Mouse (Mus musculus) layer of hippocampus, postnatal 36 days (tissue): ENCODE data around the gene Rab25. TPM values are rescaled to one million over a fixed set of nuclear protein-coding genes. Genes with fewer than 3 reads are reported as not detected.

Source experiments
- DNase-seq, 2 experiments: peaks; one replicate each; pipeline ENCODE4 v3.0.0; 2022
- total RNA-seq, 2 experiments: library from RNA; stranded (reverse); gene quantifications; 2 replicates each; pipeline ENCODE4 v1.2.3; 2021

The Rab25 gene
- total RNA-seq, 2 experiments from 2014 or later = 0.63 TPM; not detected in 1

GRCm38 (mm10) chr3:88566536-88567061 lies 18.5 kb upstream of the Rab25 start:
- no peak for DNase-seq

- no peak for DNase-seq
These were observed 18.0 kb upstream of the Rab25 start for GRCm38 (mm10) chr3:88566116-88566515.

DNA sequence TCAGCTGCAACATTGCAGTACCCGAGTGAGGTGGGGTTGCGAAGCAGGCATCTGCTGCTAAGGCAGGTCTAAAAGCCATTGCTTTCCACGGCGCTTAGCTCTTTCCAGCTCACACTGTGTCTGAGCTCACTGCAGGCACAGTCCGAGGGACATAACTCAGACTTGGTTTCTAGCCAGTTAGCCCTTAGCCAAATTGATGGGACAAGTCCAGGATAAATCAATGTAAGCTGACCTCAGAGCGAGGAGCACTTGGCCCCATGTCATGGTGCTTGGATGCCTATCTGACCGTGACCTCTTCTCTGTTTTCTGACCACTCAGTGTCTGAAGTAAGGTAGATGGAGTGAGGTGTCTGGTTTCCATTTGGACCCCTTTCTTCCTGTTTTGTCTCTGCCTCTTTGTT lies 15.9 kb upstream of the Rab25 start:
- no peak for DNase-seq

- DNase-seq = no peak
These were observed 15.3 kb upstream of the Rab25 start for GRCm38 (mm10) chr3:88563442-88563841.

GRCm38 (mm10) chr3:88561989-88562388 lies 13.9 kb upstream of the Rab25 start:
- no peak for DNase-seq

DNA sequence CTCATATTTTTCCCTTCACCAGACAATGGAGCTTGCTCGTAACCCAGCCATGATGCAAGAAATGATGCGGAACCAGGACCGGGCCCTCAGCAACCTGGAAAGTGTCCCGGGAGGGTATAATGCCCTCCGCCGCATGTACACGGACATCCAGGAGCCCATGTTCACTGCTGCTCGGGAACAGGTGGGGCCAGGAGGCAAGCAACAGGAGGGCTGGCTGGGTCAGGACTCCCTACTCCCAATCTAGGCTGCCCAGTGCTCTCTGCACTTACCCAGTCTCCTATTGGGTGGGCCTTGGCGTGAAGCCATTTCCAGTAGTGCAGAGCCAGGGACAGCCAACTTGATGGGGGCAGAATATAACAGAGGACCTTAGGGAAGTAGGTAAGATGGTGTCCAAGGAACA lies 11.5 kb upstream of the Rab25 start:
- no peak for DNase-seq

- DNase-seq = no peak
These were observed 8.5 kb upstream of the Rab25 start for GRCm38 (mm10) chr3:88556616-88557015.

DNA sequence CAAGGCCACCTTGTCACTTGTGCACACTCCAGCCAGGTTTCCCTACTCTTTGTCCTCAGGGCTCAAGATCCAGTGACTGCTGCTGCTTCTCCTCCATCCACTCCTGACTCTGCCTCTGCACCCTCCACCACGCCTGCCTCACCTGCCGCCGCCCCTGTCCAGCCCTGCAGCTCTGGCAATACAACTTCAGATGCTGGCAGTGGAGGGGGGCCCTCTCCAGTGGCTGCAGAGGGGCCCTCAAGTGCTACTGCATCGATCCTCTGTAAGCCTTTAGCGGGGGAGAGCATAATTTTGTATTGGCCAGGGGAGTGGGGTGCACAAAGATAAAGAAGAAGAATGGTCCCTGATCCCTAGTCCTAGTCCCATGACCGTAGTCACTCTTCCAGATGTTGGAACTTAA lies 7.6 kb upstream of the Rab25 start:
- no peak for DNase-seq

GRCm38 (mm10) chr3:88555069-88555605 lies 7.0 kb upstream of the Rab25 start:
- no peak for DNase-seq

- DNase-seq = peak; percentile 23 to 53
These were observed 5.9 kb upstream of the Rab25 start for GRCm38 (mm10) chr3:88553880-88554586.

GRCm38 (mm10) chr3:88553525-88553879 lies 5.4 kb upstream of the Rab25 start, which contains the start of gene Ubqln4:
Ubqln4 (plus strand) TSS chr3:88553758.
- peak; percentile 89 to 90 for DNase-seq

DNA sequence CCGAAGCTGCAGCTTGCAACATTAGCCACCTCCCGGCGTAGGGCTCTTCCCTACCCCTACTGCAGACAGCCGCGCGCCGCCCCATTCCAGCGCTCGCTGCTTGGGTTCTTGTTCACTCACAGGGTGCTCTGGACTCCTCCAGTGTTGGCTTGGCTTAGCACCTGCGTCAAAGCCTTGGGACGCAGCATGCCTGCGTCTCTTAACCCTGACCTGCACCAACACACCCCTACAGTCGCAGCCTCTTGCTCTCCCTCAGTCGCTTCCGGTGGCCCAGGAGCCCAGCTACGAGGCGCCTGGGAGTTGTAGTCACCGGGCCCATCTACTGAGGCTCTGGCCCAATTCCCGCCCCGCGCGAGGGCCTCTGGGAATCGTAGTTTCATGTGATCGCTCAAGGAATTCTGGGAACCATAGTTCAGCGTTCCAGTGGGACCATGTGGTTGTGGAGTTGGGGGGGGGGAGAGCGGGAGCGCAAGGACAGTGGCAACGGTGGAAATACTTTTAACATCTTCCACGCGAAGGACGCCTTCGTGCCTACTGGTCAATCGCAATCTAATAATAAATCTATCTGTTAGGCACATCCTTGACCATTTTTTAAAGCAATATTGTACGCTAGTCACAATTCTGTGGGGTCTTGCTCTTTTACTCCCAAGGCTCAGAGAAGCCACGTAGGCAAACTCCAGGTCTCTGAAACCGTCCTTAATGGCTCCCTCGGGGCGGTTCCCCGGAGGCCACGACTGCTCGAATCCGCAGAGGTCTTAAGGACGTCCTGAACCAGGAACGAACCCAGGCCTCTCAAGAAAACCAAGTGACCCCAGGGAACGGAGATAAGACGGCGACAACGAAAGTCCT lies 4.8 kb upstream of the Rab25 start, which contains the start of gene Lamtor2:
Gene Lamtor2 (minus strand): TSS at position 399 of the 849 bp plus-strand sequence.
- DNase-seq = peak; percentile 98

DNA sequence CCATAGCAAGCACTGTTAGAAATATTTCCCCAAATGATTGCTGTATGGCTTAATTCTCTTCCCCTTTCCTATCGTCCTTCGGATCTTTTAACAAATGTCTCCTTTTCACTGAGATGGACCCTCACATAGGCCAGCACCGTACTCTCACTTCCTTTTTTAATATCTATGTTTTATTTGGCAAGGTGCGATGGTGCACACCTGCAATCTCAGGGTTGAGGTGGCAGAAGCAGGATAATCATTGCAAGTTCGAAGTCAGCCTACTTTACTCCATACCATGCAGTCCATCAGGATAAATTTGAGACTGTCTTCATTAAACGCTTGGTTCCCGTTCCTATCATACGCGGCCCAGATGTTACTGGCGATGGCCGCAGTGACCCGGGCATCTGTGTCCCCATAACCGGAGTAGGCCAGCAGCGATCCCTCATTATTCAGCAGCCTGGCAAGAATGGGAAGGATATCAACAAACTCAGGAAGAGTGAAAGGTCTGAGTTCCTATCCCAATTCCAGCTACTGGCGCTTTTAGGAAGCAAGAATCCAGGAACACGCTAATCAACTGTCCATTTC lies 4.1 kb upstream of the Rab25 start:
- no peak for DNase-seq

DNA sequence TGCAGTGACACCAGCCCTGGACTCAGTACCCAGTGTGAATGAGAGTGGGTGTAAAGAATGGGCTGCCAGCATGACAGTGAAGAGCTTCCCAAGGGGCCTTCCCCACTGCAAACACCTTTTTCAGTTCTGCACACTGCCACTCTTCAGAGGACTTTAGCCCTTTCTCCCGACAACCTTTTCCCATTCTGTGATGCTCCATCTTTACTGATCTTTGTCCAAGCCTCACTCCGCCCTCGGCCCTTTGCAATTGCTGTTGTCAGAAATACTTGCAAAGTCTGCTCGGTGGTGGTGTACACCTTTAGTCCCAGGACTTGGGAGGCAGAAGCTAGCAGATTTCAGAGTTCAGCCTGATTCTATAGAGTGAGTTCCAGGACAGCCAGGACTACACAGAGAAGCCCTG lies 3.5 kb upstream of the Rab25 start:
- no peak for DNase-seq

GRCm38 (mm10) chr3:88546674-88547418 lies 1.3 kb downstream of the Rab25 start:
- no peak for DNase-seq

DNA sequence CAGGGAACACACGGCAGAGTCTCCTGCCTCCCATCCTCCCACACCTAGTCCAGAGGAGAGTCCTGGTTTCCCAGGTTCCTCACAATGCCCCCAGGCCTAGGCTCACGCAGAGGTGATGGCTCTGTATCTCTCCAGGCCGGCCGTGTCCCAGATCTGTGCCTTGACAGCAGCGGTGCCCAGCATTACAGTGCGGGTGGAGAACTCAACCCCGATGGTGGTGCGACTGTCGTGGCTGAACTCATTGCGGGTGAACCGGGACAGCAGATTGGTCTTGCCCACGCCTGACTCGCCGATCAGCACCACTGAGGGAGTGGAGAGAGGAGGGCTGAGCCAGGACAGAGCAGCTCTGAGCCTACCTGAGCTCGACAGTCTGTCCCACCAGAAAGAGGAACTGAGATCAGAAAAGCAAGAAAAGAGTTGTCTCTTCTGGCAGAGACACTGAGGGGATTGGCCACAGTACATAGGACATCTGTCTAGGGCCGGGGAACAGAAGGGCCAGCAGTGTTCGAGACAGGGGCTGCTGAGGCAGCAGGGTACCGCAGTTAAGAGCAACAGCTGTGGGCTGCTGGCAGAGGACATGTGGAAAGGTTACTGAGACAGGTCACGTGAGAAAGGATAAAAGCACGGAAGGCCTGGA lies 3.0 kb downstream of the Rab25 start:
- no peak for DNase-seq

GRCm38 (mm10) chr3:88544514-88544913 lies 3.6 kb downstream of the Rab25 start:
- no peak for DNase-seq

DNA sequence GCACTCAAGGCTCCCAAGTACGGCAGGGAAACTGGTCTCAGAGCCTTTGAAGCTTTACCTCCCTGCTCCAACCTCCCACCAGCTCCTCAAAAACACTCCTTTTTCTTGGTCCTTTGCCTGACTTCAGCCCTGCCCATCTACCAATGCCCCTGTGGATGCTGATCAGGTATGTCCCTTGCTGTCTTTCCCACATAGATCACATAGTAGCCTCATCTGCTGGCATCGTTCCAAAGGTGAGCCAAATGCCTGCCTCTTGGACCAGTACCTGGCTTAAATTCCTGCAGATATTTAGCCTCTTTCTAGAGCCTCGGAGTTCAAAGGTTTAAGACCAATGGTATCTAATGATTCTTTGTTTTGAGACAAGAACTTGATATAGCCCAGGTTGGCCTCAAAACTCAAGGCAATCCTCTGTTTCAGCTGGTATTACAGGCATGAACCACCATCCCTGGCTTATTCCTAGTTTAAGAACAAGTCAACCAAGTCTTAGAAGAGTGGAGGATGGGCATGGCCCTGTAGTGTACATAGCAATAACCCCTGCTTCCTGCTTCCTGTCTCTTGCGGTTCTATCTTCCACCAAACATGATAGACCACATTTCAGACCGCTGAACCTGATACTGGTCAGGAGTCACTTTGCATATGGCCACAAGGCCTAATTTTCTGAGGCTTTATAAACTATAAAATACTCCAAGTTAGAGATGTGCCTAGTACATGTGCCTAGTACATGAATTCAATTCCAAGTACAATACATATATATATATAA lies 4.3 kb downstream of the Rab25 start:
- no peak for DNase-seq

- DNase-seq = no peak
These were observed 4.9 kb downstream of the Rab25 start for GRCm38 (mm10) chr3:88543174-88543573.

GRCm38 (mm10) chr3:88542486-88542885 lies 5.6 kb downstream of the Rab25 start:
- DNase-seq = no peak
